ENCODE assay signal across 20 mouse cellular contexts in genomic region chr2:45085653-45086052, GRCm38 (mm10). TPM values are rescaled to one million over a fixed set of nuclear protein-coding genes. Genes with fewer than 3 reads are reported as not detected.
DNase-seq lines count a peak whose midpoint lies in the region; ATAC-seq and TF ChIP-seq lines count a peak whose summit lies in the region.
"Had no signal": no experiment of that assay in that cellular context is flagged by ENCODE, and none has a peak within 500 bp of the region (broad histone marks: within the 10 kb centered on the region; RNA-seq: fewer than 3 reads in every experiment).

No protein-coding gene starts in this region.

- no peaks in the 10 kb centered on the region for H3K36me3 ChIP-seq in forebrain, postnatal 0 days (ENCODE audit: insufficient read depth)
- H3K36me3 ChIP-seq in forebrain, embryonic 10.5 days (replicated peaks): peaks cover 12% of the 10 kb centered on the region
- no peaks in the 10 kb centered on the region for H3K36me3 ChIP-seq in liver, embryonic 11.5 days (ENCODE audit: control insufficient read depth, insufficient read depth, low read length)

- H3K27me3 ChIP-seq in forebrain, postnatal 0 days (ENCODE audit: insufficient read depth, low read length): no peaks in the 10 kb centered on the region
- H3K27me3 ChIP-seq in forebrain, embryonic 10.5 days (ENCODE audit: poor library complexity, severe bottlenecking): no peaks in the 10 kb centered on the region
- no peaks in the 10 kb centered on the region for H3K27me3 ChIP-seq in liver, embryonic 11.5 days (replicated peaks; ENCODE audit: control insufficient read depth, insufficient read depth, low read length)
- H3K27me3 ChIP-seq: liver, embryonic 13.5 days; lung, embryonic 15.5 days had no signal

- no peak overlapping the region for H3K4me2 ChIP-seq in forebrain, postnatal 0 days (ENCODE audit: low read depth)
- H3K4me2 ChIP-seq in liver, embryonic 11.5 days: no peak overlapping the region
- H3K4me2 ChIP-seq: liver, embryonic 13.5 days; lung, embryonic 15.5 days had no signal

- no peak for ATAC-seq in forebrain, postnatal 0 days
- no peak for ATAC-seq in liver, embryonic 11.5 days (replicated peaks; ENCODE audit: low FRiP score)
- peak; percentile 21; the same call in 1 of the 2 replicates for ATAC-seq in monocyte, adult 5-6 weeks (replicated peaks; ENCODE audit: insufficient number of reproducible peaks, low FRiP score, low TSS enrichment, poor library complexity, severe bottlenecking)
- ATAC-seq: forebrain, embryonic 16.5 days; hindbrain, postnatal 0 days had no signal

- peaks cover 30% of the 10 kb centered on the region for H3K4me1 ChIP-seq in forebrain, postnatal 0 days (ENCODE audit: insufficient read depth)
- peaks cover 70% of the 10 kb centered on the region for H3K4me1 ChIP-seq in forebrain, embryonic 10.5 days
- peaks cover 40% of the 10 kb centered on the region for H3K4me1 ChIP-seq in liver, embryonic 11.5 days (replicated peaks; ENCODE audit: control insufficient read depth, insufficient read depth, low read length)

- no peak overlapping the region for H3K9ac ChIP-seq in forebrain, postnatal 0 days
- no peak overlapping the region for H3K9ac ChIP-seq in liver, embryonic 11.5 days (ENCODE audit: low read depth, low read length)
- H3K9ac ChIP-seq: liver, embryonic 13.5 days; lung, embryonic 15.5 days had no signal

- peak overlapping the region; percentile 15; the same call in 1 of the 2 replicates for H3K27ac ChIP-seq in forebrain, postnatal 0 days (ENCODE audit: low read depth, low read length)
- H3K27ac ChIP-seq in forebrain, embryonic 10.5 days: no peak overlapping the region
- no peak overlapping the region for H3K27ac ChIP-seq in liver, embryonic 11.5 days (ENCODE audit: low read depth, low read length)
- H3K27ac ChIP-seq: hindbrain, postnatal 0 days; kidney, postnatal 0 days; liver, embryonic 13.5 days; lung, embryonic 15.5 days had no signal

- no peaks in the 10 kb centered on the region for H3K9me3 ChIP-seq in forebrain, postnatal 0 days (ENCODE audit: low read length)
- no peaks in the 10 kb centered on the region for H3K9me3 ChIP-seq in forebrain, embryonic 10.5 days
- H3K9me3 ChIP-seq in liver, embryonic 11.5 days (ENCODE audit: control insufficient read depth, low read length): no peaks in the 10 kb centered on the region
- H3K9me3 ChIP-seq: liver, embryonic 13.5 days; lung, embryonic 15.5 days had no signal

- H3K4me3 ChIP-seq in forebrain, postnatal 0 days (ENCODE audit: low read depth, low read length): no peak overlapping the region
- no peak overlapping the region for H3K4me3 ChIP-seq in forebrain, embryonic 10.5 days
- no peak overlapping the region for H3K4me3 ChIP-seq in liver, embryonic 11.5 days (ENCODE audit: low read depth, low read length)
- H3K4me3 ChIP-seq: liver, embryonic 13.5 days; lung, embryonic 15.5 days; myocyte had no signal

- no peak for TF ChIP-seq CTCF in forebrain, postnatal 0 days (IDR thresholded peaks at IDR 0.05; ENCODE audit: low read depth)

- 81% methylated on average over 5 of the region's 5 CpGs for WGBS in forebrain, postnatal 0 days
- 87% methylated on average over 5 of the region's 5 CpGs for WGBS in forebrain, embryonic 10.5 days
- WGBS in liver, embryonic 11.5 days: 89% methylated on average over 5 of the region's 5 CpGs

- no peak for DNase-seq in forebrain, postnatal 0 days
- DNase-seq in forebrain, embryonic 10.5 days (ENCODE audit: extremely low spot score, low spot score): no peak
- peak; percentile 17 for DNase-seq in liver, embryonic 11.5 days (ENCODE audit: low spot score)
- DNase-seq in liver: no peak
- DNase-seq in fat pad, adult 2 months (ENCODE audit: extremely low read depth, low read depth, low spot score): peak; percentile 28
- DNase-seq in ovary, postnatal 14 days (ENCODE audit: low spot score): no peak
- DNase-seq in cerebellum, postnatal 4 days (ENCODE audit: low spot score in 2 of 2): no peak
- DNase-seq: adrenal gland, adult 8-10 months; cerebellum, postnatal 25 days; kidney, adult 18-20 months; layer of hippocampus, postnatal 36 days; liver, embryonic 13.5 days; midbrain, embryonic 14.5 days; thymus, postnatal 14 days had no signal

RNA-seq across cellular contexts. Expression of gene Zeb2, which starts 31.5 kb away (rescaled TPM):
- 150 and 186 TPM in 2 replicates for total RNA-seq in forebrain, postnatal 0 days (2014; rRNA removed)
- 47.7 and 50.6 TPM in 2 replicates for polyA plus RNA-seq in forebrain, postnatal 0 days (2015; fragmentation: Nextera tagmentation; extraction: Ambion mirVana)
- 30.2 and 30.4 TPM in 2 replicates for polyA plus RNA-seq in forebrain, embryonic 10.5 days (2016; fragmentation: Nextera tagmentation; extraction: Ambion mirVana)
- 32.8 and 33.2 TPM in 2 replicates for polyA plus RNA-seq in liver, embryonic 11.5 days (2014; fragmentation: Nextera tagmentation; extraction: Ambion mirVana)
- total RNA-seq in monocyte, adult 5-6 weeks (2017): 284 to 428 TPM (median 338 TPM) in 3 replicates

Comparison
In these comparisons a context has a peak if more than half of its experiments do, and no peak if none do; other contexts are left out.
1. DNase-seq: peak in liver, embryonic 11.5 days (single experiment) and fat pad, adult 2 months (single experiment); none in forebrain, postnatal 0 days (single experiment), forebrain, embryonic 10.5 days (single experiment), liver (single experiment), ovary, postnatal 14 days (single experiment) and cerebellum, postnatal 4 days (0 of 2).